Mouse (Mus musculus): ENCODE measurements around the gene Gm42791.

The Gm42791 gene

DNA sequence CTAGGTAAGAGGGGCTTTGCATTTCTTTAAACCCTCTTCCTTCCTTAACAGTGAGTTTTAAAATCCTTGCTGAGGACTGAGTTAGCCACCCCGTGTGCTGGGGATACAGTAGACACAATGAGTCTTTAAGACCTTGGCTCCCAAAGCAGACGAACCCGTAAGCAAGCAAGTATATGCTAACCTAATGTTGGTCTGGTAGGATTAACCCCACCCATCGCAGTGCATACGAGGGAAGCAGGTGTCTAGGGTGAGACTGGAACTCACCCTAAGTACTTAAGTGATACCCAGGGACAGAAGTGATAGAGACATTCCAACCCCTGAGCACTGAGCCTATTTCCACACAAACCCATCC, 12.3 kb upstream of the Gm42791 start:
- DNase-seq: no peak

DNA sequence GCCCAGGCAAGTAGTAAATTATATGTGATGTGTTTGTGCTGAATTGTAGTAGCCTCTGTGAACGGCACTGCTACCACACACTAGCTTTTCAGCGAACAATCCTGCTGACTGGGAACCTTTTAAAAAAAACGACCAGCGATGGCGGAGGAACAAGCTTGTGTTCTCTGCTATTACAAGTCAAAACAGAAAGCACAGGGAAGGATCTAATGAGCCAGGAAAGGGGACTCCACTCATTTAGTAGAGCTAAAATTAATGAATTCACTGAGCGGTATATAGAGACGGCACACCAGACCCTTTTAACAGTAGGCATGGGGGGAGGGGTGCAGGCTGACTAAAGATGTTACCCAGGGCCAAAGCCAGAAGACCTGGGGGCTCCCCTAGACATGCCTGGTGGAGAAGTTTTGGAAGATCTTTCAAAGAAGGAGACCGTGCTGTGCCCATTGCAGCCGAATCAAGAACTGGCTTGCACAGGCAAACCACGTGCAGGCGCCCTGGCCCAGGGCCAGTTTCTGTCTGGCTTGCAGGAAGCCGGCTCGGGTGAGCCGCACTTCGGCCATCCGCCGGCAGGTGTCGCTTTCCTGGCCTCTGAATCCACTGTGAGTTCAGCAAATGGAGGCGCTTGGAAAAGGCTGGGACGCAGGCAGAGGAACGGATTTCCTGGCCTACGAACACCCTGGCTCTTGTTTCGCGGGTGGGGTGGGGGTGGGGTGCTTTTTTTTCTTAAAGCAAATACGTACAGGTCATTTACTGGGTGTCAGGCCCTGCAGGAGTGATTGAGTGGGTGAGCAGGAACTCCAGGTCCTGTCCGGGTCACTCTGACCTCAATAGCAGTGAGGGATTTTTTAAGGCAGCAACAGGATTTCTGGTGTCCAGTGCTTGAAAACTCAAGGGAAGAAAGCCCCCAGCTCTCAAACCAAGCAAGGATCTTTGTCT, 11.7 kb upstream of the Gm42791 start:
- peak; percentile 93 to 100 for DNase-seq

DNA sequence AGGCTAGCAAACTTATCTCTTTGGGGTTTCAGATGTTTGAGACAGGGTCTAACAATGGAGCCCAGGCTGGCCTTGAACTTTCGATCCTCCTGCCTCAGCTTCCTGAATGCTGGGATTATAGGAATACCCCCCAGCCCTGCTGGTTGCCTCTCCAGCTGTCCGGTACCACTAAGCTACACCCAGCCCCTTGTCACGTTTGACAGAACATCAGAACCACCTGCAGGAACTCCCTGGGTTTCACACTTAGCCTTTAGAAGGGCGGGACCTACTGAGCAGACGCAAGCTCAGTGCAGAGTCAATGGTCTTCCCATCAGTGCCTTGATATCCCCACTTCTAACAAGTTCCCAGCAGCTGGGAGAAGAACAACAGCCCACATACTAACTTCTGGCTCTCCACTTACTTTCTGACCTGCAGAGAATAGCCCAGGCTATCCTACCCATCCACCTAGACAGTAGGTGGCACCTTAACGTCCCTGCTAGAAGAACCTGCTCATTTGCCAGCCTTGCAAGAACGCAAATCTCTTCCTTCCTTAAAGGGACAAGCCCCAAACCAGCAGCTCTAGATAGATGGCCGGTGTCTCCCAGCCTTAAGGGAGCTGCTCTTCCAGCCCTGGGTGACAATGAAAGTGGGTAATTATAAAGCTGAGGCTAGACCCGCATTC, 10.9 kb upstream of the Gm42791 start:
- peak in 1 of 2 experiments; percentile 22 for DNase-seq

DNA sequence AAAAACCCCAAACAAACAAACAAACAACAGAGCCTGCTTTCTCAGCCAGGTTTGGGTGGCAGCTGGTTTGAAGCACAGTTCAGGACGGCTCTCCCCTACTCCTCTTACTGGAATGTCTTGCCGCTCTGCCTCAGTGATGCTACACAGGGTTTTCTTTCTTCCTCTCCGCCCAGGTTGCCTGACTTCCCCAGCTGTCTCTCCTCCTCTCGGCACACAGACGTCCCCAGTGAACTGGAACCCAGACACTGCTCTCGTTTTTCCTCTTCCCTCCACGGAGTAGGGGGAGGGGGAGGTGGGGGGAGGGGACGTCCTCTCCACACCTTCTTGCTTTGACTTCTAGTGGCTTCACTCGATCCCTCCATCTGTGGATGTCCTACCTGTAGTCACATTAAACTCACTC, 10.1 kb upstream of the Gm42791 start:
- peak in 1 of 2 experiments; percentile 47 for DNase-seq

DNA sequence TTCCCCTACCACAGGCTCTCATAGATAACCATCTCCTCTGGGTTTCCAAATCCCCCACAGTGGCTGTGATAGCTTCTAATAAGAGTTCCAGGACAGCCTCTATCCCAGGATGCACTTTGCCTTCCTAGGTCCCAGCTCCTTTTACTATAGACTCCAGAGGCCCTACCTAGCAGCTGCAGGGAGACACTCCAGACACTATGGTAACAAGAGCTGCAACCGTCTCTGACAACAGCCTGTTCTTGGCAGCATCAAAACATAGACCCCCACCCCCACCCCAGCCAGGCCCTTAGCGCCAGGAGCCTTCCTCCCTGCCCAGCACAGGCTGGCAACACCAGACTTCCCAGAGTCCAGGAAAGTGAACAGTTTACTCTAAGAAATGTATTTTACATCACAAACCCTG, 8.2 kb upstream of the Gm42791 start:
- DNase-seq: no peak

DNA sequence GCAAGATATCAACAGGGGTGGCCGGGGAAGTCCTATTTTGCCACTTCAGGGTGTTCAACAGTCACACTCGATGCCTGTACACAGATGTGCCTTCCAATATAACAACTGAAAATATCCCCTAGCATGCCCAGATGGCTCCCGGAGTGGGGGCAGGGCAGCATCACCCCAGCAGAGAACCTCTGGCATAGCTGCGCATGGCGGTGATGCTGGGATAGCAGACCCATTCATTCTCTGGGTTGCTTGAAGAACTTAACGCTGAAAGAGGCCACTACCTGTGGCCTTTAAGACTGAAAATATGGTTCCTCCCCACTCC, 7.8 kb upstream of the Gm42791 start:
- DNase-seq: no peak

DNA sequence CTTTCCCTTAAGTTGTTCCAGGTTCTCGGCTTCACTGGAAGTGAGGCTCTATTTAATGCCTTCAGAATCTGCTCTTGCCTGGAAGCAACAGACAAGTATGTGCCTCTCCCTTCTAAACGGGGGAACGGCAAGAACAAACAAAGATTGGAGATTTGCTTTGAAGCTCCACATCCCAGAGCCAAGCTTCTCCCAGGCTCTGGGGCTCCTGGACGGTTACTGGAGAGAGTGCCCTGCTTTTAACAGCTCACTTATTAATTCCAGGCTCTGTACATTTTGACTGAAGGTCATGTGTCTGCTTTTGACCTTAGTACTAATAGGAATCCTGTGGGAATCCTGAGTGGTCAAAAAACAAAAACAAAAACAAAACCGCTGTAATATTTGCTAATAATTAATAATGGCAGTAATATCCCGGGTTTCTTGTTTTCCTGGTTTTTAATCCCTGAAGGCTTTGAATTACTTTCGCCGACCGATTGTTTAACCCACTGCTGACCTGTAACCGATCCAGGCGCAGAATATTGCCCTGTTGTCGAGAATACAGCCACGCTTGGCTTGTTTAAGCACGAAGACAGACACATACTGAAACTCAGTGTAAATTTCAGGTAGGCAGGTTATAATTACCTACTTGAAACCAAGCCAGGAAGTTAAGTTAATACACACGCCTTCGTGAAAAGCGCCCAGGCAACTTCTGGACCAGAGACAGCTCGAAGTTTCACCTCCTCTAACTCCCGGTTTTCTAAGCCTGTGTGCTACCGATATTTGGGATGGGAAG, 7.3 kb upstream of the Gm42791 start:
- DNase-seq: no peak

DNA sequence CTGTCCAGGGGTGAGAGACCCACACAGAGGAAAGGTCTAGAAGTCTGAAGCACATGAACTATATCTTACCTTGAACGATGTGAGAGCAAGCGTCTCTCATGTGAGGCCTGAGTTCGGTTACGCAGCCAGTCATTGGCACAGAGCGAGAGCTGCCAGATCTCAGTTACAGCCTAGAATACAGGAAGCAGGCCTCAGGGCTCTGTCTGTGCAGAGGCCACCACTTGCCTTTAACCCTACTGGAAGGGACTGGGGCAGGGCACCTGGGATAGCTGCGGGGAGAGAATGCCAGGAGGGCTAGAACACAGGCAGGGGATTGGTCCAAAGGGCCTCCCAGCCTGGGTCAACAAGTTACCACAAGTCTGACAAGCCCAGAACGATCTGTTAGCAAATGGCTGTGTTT, 4.9 kb upstream of the Gm42791 start:
- DNase-seq: no peak

DNA sequence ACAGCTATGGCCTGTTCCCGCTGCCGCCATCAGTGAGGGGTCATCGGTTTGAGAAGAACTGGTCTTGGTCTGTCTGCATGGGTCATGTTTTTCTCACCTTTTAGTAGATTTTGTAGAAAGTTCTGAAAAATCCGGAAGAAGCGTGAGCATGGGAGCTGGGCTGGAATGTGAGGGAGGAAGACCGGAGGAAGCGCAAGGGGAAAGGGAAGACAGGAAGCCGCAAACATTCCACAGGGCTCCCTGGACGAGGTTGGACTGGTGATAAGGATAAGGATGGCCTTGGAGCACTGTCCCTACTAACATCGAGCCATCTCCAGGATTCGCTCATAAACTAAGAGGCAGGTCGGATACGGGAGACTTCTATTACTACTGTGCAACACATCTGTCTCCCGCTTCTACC, 3.6 kb upstream of the Gm42791 start:
- no peak for DNase-seq

DNA sequence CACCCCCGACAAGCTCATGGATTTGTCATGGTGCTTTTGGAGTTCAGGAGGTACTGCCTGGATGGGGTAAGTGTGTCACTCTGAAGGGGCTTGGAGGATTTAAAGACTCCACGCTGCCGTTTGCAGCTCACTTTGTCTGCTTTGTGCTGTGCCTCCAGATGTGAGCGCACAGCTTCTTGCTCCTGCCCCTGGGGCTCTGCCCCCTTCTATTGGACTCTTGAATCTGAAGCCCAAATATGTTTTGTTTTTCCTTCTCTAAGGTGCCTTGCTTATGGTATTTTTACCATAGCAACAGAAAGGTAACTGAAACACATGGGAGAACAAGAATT, 1.7 kb upstream of the Gm42791 start:
- no peak for DNase-seq

DNA sequence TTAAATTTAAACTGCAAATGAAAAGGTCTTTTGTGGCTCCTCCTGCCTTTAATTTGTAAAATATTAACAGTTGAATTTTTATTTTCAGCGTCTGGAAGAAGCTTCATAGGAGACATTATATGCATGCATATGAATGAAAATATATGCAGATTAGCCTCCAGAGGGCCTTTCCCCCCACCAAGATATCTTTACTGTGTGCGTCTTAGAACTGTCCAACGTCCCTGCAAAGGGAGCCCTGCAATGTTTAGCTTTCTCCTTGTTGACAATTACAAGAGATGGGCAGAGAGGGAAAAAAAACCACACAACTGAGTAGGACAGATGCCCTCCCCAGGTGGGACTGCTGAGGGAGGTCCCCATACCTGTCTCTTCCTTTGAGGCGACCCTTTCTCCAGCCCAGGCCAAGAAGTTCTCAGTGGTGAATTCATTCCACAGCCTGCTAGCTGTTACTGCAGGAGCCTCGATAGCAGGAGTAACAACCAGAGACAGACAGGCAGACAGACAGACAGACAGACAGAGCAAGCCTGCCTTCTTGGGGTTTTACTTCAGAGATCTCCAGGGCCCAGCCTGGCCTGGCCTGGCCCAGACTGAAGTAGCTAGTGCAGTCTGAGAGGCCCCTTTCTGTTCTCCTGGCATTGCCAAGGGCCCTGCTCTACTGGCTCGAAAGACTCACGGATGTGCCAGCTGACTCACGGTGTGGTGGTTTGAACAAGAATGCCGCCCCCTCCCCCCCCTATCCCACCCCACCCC, 1.2 kb upstream of the Gm42791 start:
- DNase-seq: no peak

DNA sequence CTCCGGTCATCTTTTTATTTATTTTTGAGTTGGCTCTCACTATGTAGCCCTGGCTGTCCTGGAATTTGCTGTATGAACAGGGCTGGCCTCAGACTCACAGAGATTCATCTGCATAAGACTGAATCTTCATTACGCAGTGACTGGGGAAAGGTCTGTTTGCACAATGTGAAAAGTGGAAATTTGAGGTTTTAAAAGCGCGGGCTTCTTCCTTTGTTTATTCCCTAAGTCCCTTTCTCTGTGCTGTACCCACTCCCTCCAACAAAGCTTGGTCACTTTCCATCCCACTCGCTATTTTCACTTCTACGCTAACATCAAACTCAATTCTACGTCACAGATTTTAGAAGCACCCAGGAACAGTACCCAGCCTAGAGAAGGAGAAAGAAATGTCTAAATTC, 639 bp downstream of the Gm42791 start:
- DNase-seq: no peak

DNA sequence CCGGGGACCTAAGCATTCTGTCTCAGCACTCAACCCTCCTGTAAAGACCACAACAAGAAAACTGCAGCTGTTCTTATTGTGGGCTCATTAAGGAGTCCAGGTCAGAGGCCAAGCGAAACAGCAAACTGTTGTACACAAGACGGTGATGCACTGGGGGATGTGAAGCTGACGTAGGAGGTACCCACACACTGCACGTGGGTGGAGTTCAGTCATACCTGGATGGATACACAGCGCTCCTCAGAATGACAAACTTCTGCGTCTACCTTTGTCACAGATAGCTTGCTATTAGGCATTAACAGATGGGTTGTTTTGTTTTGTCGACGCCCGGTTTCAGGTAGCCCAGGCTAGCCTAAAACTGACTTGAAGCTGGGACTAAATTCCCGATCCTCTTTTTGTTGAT, 2.3 kb downstream of the Gm42791 start:
- DNase-seq: no peak

DNA sequence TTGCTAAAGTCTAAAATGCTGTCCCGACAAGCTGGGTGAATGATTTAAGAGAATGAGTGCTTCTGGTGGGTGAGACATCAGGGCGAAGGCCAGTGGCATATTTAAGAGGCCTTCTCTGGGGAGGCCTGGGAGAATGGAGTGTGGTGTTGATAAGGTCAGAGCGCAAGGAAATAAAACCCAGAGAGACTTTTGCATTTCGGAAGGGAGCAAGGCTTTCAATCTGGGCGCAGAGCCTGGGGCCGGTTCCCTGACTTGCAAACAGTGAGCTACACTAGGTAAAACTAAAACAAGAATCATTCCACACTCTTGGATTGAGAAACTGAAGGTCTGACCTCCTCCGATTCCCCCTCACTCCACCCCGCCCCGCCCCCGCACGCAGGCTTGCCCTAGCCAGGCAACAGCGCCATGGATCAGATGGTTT, 4.0 kb downstream of the Gm42791 start:
- no peak for DNase-seq

DNA sequence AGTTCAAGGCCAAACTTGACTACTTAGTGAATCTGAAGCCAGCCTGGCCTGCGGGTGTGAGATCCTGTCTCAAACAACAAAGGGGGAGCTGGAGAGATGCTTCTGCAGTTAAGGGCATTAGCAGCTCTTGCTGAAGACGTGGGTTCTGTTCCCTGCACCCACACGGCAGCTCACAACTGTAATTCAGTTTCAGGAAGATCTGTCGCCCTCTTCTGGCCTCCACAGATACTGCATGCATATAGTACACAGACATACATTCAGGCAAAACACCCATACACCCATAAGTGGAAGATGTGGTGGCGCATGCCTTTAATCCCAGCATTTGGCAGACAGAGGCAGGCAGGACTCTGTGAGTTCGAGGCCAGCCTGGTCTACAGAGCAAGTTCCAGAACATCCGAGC, 5.5 kb downstream of the Gm42791 start:
- DNase-seq: no peak

DNA sequence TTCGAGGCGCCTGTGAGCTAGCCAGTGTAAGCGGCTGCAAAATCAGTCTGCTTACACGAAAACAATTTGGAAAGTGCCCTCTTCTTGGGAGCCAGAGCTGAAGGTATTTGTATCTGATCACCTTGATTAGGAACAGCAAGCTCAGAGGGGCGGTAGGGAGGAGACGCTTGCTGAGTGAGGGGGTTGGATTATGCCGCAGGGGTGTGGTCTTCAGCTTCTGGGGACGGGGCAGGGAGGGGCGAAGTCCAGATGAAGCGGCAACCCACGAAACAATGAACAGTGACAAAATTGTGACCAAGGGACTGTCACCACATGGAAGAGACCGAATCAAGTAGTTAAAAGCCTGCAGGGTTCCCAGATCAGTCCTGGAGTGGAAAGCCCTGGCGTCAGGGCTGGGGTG, 10.0 kb downstream of the Gm42791 start:
- no peak for DNase-seq

DNA sequence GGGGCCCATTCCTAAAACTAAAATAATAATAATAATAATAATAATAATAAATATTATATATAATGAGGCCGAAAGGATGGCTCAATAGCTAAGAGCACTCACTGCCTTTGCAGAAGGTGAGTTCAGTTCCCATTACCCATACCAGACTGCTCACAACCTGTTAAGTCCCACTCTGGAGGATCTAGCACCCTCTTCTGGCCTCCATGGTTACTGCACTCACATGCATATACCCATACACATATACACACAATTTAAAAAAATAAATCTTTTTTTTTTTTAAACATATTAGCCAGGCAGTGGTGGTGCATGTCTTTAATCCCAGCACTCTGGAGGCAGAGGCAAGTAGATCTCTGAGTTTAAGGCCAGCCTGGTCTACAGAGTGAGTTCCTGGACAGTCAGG, 11.3 kb downstream of the Gm42791 start:
- DNase-seq: no peak

DNA sequence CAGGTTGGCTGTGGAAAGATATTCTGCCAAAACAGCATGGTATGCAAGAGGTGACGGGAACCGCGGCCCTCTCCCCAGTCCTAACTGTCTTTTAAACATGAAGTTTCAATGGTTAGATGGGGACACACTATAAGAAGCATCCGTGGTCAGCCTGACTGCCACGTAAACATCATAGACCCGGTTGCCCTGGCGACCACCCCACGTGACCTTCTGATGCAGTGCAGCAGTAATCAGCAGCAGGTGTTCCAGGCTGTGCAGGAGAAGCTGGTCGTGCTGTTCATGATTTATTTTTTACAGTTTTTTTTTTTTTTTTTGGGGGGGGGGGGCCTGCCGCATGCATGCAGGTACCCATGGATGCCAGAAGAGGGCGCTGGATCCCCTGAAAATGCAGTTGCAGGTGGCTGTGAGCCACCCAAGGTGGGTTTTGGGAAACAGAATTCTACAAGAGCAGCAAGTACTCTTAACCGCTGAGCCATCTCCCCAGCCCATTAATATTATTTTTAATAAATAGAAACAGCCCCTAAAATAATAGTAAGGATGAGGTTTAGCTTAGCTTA, 11.8 kb downstream of the Gm42791 start:
- DNase-seq: no peak

DNA sequence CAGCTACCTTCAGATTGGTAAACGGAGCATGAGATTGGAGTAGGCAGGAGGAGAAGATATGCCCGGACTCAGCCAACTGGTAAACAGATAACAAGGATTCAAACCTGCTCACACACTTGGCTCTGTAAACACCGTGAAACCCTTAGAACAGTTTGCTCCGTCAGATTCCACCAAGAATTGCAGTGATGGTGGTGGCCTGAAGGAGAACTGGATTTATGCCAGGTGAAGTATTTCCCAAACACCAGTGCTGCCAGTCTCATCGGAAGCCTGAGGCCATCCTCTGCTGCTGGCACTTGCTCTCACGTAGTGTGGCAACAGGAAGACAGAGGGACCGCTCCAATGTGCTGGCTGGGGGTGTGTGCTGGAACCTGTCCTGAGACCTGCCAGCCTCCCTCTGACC, 12.6 kb downstream of the Gm42791 start:
- DNase-seq: no peak

DNA sequence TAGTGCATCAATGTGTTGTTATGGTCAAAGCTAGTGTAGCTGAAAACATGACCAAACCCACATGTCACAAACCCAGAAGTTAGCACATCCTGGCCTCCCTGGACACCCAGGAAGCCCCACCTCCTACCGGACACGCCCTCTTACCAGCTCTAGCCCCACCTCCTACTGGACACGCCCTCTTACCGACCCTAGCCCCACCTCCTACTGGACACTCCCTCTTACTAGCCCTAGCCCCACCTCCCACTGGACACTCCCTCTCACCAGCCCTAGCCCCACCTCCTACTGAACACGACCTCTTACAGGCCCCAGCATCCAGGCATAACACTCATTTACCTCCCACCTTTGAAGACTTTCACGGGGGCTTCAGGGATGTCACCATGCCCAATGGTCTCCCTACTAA, 14.3 kb downstream of the Gm42791 start:
- DNase-seq: peak in 1 of 2 experiments; percentile 37

DNA sequence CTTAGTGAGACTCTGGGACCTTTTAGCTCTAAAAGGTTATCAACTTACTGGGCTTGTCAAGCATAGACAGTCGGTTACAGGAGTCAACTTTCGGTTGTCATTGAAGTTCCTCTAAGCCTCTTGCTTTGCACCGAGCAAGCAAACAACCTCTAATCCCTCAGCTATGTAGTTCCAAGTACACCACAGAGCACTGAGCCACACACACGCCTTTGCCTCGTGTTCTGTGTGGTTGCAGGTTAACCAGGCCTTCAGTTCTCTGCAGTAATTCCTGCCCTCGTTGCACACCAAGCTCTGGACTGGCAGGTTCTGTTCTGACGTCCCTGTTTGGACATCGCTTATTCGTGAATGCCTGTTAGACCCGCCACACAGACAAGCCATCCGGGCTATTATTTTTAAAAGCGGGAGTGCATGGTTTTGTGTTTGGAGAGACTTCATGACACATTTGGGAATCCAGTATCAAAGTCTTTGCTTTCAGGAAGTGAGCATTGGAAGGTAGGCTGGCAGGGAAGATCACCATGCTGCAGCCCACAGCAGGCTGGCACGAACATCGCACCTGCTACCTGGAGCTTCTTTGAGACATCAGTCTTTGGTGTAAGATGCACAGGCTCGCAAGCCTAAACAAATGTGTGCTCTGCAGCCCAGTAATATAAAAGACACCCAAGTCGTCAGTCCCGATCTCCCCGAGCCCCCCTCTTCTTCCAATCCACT, 16.3 kb downstream of the Gm42791 start:
- no peak for DNase-seq

Data from spleen, adult 18-20 months (tissue).